Mouse (Mus musculus) neural tube, embryonic 10.5 days (tissue): ENCODE results near the gene BC035044.
A peak's percentile ranks its signal among the peaks of the same experiment; 100 is the strongest.
"Not testable (repeated sequence)": the region's sequence is repeated elsewhere in the genome, so short reads cannot be mapped to it uniquely, and the experiment has no call there.

ENCODE experiments used
- DNase-seq: peaks from one replicate; pipeline ENCODE4 v3.0.0-alpha.2; 2017; ENCODE audit warnings: low spot score; ENCODE audit errors: extremely low spot score

Gene BC035044

DNA sequence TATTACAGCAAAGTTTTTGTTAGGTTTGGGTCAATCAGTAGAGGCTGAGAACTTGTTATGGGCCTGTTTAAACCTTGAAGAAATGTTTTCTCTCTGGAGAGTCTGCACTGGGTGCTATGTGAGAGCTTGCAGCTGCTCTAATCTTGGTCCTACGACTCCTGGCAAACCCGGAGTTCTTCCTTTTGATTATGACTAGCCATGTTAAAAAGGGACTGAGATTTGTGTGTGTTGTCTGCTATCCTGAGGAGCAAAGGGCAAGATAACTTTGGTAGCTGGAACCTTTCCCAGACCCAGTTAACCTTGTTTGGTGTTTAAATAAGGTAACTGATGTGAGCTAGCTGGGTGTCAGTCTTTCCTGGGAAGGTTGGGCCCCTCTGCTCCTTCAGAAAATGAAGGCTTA lies 40.3 kb downstream of the BC035044 start:
- no peak for DNase-seq

DNA sequence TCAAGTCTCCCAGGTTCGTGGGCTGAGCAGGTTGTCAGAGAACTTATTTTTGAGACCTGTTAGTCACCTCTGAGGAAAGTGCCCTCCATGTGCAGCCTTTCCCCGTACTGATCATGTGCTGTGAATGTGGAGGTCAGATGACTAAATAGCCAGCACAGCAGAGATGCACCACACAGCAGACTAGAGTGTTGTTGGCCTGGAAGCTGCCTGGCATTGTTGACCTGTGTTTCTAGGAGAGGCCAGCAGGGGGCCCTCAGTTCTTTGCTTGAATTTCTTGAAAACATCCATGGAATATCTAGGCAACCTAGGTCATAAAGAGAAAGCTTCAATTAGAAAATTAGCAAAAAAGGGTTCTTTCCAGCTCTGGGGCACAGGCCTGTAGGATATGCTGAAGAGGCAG lies 41.0 kb downstream of the BC035044 start:
- DNase-seq: peak; percentile 65

DNA sequence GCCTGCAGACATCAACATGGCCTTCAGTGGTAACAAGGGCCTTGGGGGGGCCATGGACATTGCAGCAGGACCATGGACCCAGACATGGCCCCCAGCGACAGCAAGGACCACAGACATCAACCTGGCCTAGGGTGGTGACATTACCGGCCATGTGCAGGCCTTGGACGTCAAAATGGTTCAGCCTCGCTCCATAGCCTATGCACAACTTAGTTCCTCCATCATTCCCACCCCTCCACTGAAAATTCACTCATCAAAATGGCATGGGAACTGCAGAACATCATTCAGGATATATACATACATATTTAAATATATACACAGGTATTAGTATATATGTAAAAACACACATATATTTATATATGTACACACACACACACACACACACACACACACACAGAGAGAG lies 43.5 kb downstream of the BC035044 start:
- no peak for DNase-seq

DNA sequence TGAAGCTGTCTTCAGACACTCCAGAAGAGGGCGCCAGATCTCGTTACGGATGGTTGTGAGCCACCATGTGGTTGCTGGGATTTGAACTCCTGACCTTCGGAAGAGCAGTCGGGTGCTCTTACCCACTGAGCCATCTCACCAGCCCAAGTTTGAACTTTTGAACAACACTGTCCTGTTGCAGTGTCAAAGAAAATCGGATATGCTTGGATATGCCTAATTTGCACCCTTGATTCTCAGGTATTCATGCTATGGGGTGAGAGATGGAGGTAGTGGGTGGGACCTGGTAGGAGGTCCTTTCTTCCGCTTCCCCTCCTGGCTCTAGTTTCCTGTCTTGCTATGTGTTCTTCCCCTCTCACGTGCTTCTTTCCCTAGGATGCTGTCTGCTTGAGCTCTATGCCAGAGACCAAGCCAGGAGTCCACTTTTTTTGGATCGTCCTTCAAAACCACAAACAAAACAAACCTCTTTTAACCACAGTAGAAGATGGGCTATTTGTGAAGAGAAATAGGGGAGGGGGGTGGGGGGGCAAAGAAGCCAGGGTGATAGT lies 44.9 kb downstream of the BC035044 start:
- DNase-seq: no peak

DNA sequence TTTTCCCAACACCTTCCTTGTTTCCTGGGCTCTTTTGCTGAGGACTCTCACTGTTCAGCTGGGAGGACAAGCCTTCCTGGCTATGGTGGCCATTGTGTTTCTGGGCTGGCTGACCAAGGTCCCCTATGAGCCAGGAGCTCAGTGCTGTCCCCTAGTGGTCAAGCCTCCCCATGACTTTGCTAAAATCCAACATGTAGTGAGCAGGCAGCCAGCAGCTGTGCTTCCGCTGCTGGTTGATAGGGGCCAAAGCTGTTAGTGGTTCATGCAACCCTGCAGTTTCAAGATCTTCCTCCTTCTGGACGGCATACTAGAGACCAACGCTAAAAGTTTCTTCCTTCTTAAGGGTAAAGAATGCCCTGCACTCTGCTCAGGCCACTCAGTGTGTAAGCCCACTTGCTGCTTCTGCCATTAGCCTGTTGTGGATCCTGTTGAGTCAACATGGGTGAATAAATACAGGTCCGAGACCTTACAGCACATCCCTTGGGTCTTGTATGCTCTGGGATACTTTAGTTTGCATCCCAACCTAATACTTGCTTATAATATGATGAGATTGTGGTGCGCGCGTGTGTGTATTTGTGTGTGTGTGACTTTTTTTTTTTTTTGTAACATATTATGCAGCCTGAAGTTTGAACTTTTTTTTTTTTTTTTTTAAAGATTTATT lies 45.5 kb downstream of the BC035044 start:
- DNase-seq: peak; percentile 95

DNA sequence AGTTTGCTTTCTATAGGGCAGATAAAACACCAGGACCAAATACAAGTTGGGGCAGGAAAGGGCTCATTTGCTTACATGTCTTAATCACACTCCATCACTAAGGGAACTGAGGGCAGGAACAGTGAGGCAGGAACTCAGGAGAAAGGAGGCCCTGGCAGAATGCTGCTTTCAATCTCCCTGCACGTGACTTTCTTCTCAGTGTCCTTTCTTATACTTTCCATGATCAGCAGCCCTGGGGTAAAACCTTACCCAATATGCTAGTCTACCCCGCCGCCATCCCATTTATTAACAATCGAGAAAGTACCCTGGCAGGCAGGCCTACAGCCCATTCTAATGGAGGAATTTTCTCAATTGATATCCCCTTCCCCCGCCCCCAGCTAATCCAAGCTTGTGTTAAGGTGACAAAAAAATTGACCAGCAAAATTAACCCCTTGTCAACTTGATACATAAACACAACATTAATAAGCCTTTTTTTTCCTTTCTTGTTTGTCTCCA lies 46.3 kb downstream of the BC035044 start:
- no peak for DNase-seq

DNA sequence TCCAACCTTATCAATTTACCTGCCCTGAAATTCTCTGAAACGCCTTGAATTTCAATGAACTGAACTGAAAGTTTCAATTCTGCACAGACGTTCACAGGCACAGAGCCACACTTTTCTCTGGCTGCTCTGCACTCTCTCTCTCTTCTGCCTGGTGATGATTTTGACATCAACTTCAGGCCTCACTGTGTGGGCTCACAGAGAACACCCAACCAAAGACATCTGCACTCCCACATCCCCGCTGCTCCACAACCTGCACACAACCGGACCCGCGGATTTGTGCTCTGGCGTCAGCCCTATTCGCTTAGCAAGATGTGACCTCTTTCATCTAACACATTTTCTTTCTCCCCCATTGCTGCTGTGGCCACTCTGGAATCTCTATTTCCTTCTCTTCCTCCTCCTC lies 46.8 kb downstream of the BC035044 start:
- no peak for DNase-seq

DNA sequence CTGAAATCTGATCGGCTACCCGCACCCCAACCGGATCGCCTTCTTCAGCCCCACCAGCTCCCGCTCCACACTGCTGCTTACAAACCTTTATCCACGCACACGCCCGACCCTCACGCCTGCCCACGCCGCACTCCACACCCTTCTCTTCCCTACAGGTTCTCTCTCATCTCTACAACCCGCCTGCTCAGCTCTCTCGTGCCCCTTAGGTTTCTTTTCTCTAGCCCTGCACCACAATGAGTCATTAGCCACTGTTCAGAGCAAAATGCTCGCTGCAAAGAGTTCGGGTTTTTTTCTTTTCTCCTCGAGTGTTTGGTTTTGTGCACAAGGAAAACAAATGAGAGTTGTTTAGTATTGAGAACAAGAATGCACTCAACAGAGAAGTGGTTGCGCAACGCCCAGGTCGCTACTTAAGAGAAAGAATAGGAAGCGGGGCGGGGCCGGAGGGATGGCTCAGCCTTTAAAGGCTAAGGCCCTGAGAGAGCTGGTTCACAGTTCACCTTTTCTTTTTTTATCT lies 47.4 kb downstream of the BC035044 start:
- DNase-seq: peak; percentile 68

DNA sequence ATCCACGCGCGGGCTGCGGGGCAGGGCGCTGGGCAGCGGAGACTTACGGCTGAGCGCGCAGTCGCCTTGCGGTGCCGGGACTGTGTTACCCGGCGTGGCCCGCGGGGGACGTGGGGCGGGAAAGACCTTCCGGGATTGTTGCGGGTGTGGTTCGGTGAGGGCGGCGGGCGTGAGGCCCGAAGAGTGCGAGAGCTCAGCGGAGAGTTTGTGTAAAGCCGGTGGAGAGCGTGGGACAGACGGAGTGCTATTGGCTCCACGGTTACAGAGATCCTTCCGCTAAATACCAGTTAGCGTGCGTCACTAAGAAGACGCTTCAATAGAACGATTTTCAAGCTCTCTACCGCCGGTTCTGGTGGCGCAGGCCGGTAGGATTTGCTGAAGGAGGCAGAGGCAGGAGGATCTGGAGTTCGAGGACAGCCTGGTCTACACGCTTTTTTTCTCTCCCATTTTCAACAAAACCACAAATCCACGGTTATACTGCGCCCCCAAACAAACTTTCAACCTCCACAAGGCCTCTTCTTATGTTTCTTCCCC lies 47.9 kb downstream of the BC035044 start:
- DNase-seq: peak; percentile 98

DNA sequence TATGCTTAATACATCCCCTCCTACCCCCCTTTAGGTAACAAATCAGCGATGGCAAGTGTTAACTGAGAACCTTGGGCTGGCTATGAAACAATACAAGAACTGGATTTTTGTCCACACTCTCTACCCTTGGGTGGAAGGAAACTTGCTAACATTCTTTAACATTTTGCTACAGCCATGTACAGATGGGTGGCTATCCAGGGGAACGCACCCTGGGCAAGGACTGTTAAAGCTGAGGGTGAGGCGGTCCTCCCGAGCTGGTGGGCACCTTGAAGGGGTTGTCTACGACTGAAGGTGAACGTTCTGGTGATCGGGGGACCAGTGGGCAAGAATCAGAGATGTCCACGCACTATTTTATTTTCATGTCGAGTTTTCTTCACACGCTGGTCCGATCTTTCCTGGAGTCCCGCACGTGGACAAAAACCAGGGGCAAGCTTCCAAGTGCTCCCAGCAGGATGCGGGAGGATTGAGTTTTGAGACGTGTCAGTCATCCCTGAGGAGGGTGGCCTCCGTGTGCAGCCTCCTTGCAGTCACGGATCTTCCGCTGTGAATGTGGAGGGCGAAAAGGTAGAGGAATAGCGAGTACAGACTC lies 48.5 kb downstream of the BC035044 start:
- DNase-seq: no peak

DNA sequence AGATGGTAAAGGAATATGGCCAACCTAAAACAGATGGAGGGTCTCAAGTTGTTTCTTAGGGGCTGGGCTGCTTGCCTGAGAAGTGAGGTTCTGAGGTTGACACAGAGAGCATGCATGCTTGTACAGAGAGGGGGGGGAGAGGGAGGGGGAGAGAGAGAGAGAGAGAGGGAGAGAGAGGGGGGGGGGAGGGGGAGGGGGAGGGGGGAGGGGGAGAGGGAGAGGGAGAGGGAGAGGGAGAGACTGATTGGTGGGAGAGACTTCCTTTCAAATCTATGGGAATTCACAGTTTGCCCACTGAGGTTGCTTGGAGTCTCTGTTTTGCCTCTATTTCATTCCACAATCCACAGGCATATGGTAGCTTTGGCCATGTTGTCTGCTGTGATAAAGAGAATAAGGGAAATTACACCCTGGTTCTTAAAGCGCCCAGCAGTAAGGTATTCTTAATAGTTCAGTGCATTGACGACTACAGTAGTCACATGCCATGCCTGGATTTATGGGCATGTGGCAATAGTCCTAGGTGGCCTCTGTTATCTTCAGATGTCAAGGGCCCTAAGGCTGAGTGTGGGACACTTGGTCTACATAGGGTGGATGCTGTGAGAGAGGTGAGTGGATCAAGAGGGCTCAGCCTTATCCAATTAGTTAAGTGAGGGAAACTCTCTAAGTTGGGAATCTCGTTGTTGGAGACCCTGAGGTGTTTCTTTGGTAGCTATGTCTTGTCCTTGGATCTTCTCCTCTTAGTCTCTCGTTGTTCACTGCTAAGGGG lies 49.4 kb downstream of the BC035044 start:
- no peak for DNase-seq

DNA sequence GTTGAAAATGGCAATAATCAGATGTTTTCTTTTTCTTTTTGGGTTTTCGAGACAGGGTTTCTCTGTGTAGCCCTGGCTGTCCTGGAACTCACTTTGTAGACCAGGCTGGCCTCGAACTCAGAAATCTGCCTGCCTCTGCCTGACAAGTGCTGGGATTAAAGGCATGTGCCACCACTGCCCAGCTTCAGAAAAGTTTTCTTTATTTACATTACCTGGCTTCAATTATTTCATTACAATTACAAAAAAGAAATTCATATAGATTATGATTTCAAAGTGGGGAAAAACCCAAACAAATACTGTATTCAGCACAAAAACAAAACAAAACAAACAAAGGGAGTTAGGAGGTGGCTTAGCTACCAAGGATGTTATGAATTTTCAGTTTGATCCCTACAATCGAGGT lies 50.3 kb downstream of the BC035044 start:
- not testable (repeated sequence) for DNase-seq

DNA sequence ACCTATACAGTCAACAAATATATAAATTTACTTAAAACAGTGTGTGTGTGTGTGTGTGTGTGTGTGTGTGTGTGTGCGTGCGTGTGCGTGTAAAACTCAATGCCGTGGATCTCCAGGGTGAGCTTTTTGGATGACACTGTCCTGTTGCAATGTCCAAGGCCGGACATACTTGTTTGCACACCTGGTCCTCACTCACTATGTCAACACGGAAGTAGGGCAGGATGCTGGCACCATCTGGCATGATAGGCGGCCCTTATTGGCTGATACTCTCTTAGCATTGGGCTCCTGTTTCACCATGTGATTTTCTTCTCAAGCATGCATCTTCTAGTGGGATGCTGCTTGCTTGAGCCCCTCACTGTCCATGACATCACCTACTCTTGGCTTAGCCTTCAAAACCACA lies 51.0 kb downstream of the BC035044 start:
- DNase-seq: peak; percentile 23

DNA sequence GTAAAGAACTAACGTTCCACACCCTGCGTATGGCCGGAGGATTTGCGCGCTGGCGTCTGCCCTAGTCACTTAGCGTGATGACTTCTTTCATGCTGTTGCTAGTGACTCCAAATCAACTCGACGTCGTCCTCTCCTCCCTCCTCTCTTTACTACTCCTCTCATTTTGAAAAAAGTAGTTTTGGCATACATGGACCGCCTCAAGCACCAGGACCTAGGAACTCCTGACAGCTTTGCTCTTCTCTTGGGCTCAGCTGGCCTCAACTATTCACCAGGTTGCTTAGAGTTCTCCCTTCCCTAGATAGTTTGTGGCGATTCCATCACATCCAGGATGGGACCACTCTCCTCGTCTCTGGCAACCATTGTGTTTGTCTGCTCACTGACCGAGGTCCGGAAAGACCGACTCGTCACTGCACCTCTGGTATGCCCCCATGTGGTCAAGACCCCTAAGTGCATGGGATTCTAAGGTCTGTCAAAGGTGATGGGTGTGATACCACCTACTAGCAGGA lies 51.6 kb downstream of the BC035044 start:
- peak; percentile 85 for DNase-seq

DNA sequence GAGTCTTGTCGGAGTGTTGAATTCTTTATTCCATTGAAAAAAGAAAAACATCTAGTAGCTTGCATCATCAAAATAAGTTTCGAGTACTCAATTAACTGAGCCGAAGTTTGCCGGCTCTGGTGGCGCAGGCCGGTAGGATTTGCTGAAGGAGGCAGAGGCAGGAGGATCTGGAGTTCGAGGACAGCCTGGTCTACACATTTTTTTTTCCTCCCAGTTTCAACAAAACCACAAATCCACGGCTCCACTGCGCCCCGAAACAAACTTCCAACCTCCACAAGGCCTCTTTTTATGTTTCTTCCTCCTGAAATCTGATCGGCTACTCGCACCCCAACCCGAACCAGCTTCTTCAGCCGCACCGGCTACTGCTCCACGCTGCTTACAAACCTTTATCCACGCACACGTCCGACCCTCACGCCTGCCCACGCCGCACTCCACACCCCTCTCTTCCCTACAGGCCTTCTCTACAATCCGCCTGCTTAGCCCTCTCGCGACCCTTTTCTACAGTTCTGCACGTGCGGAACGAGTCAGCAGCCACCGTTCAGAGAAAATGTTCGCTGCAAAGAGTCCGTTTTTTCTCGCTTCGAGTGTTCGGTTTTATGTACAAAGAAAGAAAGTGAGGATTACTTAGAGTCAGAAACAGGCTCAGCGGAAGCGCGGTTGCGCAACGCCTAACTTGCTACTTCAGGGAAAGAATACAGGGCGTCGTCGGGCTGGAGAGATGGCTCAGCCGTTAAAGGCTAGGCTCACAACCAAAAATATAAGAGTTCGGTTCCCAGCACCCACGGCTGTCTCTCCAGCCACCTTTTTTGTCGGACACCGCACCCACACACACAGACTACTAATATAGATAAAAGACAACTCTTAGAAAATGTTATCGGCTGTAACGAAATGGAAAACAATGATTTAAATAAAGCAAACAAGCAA lies 52.3 kb downstream of the BC035044 start:
- DNase-seq: peak; percentile 91

DNA sequence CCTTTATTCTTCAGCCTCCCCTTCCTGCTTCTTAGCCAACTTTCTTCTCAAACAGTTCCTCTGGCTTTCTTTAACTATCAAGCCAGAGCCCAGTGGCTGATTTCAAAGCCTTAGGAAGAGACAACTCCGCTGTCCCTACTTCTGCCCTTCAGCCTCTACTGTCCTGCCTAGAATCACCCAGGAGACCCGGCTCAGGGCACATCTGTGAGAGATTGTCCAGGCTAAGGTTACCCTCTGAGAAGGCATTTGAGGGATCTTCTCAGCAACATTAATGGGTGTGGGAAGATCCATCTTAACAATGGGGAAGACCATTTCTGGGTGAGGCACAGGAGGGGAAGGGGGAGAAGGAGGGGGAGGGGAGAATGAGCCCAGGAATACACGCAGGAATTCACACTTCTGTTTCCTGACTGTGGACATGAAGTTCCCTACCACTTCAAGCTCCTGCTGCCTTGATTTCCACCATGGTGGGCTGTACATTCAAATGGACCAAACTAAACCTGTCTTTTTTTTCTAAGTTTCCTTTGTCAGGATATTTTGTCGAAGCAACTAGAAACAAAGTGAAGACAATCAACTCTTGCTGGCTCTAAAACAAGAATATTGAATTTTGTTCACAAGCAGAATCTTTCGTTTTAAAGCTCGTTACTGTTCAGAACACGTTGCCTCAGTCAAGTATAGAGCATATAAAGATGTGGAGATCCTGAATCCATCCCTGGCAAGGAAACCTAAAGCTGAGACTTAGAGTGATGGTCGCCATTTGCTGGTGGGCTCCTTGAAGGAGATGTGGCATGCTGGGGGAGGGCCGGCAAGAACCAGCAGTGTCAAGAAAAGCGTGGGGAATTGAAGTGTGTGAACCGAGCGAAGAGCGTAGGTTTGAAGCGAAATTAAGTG lies 53.2 kb downstream of the BC035044 start:
- DNase-seq: peak; percentile 63

DNA sequence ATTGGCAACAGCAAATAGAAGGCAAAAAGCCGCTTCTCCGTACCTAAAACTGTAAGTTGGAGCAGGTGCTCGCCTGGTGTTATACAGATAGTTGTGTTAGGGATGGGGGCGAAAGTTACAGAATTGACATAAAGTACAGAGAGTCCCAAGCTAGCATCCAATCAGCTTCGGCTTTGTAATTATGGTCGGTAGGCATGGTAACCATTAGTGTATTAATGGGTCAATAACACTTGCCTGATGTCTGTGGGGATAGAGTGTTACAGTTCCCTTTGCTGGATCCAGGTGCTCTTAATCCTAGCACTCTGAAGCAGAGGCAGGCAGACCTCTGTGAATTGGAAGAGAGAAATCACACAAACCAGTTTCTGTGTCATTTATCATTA lies 54.0 kb downstream of the BC035044 start:
- DNase-seq: no peak

DNA sequence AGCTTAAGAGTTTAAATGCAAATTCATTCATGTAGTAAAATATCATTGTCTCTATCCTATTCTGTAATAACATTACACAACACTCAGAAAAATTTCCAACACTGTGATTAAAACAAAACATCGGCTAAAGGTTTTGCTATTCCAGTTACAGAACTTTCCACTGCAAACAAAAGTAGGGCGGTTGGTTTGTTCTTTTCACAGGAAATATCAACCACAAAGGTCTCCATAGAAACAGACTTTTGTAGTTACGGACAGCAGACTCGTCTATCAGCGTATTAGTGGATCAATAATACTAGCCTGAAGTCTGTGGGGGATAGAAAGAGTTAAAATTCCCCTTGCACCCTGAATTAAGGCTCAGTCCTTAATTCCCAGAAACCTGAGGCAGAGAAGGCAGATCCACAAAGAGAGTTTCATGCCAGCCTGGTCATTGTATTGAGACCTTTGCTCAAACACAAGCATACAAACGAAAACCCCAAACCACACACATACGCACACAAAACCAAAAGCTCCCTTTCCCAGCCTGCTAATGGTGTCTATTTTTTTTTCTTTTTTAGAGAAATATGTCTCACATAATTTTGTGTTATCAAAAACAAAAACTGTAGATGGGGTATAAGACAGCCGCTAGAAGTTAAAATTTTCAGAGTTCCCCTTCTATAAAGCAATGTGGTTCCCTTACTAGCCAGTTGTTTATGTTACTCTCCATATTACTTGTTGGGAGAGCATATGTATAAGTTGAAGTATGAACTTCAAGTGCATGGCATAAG lies 54.6 kb downstream of the BC035044 start:
- no peak for DNase-seq

DNA sequence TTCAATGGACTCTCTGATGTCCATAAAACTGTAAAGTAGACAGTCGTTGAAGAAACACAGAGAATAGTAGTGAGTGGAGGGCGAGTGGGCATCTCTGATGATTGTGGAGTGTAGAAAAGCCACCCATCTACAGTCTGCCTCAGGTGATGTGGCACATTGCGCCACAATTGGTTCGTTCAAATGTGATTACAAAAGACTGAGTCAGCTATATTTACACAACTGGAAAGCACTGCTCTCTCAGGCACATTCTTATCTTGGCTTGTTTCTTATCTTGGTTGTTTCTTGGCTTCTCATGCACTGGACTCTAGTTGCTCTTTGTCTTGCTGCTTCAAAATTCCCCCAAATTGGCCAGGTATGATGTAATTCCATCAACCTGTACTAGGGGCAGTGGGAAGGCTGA lies 55.4 kb downstream of the BC035044 start:
- DNase-seq: no peak
